Mouse (Mus musculus) lung, postnatal 25 days (tissue): ENCODE results near the gene Tmem235.

Source experiments
- DNase-seq: peaks from one replicate; pipeline ENCODE4 v3.0.0; 2022; ENCODE audit warnings: low spot score

The Tmem235 gene

GRCm38 (mm10) chr11:117891581-117892175 lies 31.1 kb downstream of the Tmem235 start:
- no peak for DNase-seq

- DNase-seq: no peak
Observed at GRCm38 (mm10) chr11:117892199-117892598, 31.6 kb downstream of the Tmem235 start.

GRCm38 (mm10) chr11:117894676-117895075 lies 34.1 kb downstream of the Tmem235 start:
- DNase-seq: no peak

- no peak for DNase-seq
Observed at GRCm38 (mm10) chr11:117896533-117896932, 36.0 kb downstream of the Tmem235 start.

- DNase-seq: no peak
Observed at GRCm38 (mm10) chr11:117902282-117902681, 41.7 kb downstream of the Tmem235 start.

GRCm38 (mm10) chr11:117904442-117904841 lies 43.9 kb downstream of the Tmem235 start:
- DNase-seq: no peak

- DNase-seq: no peak
Observed at GRCm38 (mm10) chr11:117909337-117909736, 48.8 kb downstream of the Tmem235 start.

- peak; percentile 87 for DNase-seq
Observed at GRCm38 (mm10) chr11:117912684-117913352, 52.3 kb downstream of the Tmem235 start.

GRCm38 (mm10) chr11:117914531-117914930 lies 54.0 kb downstream of the Tmem235 start:
- no peak for DNase-seq
